Mouse (Mus musculus) frontal cortex, postnatal 25 days (tissue): ENCODE data around the gene Adgra1.

Experiments used
- DNase-seq, 2 experiments: peaks; one replicate each; pipeline ENCODE4 v3.0.0; 2022; ENCODE audit warnings: low spot score in 2 of 2

Gene Adgra1

GRCm38 (mm10) chr7:139834036-139834435, at the start of gene Adgra1:
Adgra1 (plus strand) TSS chr7:139834174.
- peak; percentile 77 to 87 for DNase-seq

DNA sequence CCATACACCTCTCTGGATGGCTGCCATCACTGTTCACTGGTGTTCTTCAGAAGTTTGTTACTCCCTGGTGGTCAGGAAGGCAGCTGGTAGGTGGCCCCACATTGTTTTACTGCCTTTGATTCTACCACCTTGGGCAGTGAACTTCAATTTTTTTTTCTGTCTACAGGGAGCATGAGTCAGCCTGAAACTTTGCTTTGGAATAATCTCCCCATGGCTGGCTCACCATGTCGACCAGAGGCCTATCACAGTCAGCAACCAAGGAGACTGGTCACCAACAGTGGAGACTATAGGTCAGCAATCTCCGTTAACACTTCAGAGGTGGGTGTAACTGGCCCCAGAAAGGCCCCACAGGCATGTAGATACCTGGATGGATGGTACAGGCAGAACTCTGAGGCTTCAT, 46.6 kb upstream of the Adgra1 start:
- DNase-seq, result no peak

DNA sequence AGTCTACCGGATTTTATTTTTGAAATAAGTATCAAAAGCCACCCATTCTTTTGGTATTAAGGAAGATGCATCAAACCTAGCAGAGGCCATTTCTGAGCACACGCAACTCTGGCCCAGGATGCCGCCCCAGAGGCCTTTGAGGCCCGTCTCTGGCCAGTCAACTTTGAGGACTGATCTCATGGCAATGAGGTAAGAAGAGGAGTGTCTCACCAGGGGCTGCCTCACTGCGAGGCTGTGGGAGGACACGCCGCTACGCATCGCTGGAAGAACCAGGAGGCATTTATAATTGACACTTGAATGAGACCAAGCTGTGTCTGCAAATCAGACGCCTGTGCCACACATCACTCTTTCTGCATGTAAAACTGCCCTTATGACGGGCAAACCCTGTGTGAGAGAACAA, 45.0 kb upstream of the Adgra1 start:
- DNase-seq, result no peak

DNA sequence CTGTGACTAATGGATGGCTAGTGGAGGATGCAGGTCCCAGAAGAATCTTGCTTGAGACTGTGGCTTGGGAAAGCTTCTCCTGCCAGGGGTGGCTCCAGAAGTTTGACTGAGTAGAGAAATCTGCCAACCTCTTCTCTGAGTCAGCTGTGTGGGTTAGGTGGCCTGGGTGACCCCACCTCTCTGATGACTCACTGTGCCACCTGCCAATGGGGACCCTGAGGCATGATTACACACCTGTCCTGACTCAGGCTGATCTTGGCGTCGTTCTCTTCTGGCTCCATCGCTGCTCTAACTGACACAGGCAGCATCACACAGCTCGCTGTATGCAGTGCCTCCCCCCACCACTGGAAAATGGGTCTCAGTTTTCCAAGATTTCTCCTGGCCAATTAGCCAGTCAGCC, 44.3 kb upstream of the Adgra1 start:
- DNase-seq, result no peak

DNA sequence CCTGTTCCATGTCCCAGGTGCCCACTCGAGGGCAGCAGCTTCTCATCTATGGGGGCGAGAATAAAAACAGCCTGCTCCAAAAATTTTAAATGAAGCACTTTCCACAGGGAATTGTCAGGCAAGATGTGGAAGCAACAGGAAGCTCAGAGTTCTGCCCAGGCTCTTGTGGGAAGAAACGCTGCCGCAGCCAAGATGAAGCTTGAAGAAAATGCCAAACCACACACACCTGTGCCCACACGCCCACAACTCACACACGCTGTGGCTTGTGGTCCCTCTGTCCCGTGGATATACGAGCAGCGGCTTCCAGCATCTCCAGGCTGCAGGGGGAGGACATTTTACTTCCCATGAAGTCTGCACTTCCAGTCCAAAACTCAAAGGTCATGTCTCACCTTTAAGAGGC, 42.4 kb upstream of the Adgra1 start:
- DNase-seq, result peak in 1 of 2 experiments; percentile 21

DNA sequence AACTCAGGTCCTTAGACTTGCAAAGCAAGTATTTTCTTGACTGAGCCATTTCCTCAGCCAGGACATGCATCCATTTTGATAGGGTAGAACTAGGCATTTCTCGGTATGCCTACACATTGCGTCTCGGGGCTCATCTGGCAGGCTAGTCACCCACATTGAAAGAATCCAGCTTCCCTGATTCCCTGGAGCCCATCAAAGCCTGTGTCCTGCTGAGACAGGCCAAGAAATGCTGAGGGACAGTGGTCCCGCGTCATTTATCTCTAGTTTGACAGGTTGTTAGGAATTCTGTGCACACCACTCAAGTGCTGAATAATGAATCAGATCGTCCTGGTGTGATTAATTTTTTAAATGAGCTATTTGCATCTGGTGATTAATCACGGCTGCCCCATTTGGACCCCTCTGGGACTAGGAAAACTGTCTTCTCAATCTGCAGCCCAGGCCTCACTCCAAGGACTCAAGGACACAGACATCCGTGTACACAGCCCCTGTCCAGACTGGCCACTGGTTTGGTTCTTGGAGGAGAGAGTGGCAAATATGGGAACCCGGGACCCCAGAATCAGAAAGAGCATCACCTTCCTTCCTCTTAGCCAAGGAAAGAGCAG, 38.9 kb upstream of the Adgra1 start:
- DNase-seq, result no peak

- no peak for DNase-seq
Observed at GRCm38 (mm10) chr7:139797186-139798109, 36.5 kb upstream of the Adgra1 start.

DNA sequence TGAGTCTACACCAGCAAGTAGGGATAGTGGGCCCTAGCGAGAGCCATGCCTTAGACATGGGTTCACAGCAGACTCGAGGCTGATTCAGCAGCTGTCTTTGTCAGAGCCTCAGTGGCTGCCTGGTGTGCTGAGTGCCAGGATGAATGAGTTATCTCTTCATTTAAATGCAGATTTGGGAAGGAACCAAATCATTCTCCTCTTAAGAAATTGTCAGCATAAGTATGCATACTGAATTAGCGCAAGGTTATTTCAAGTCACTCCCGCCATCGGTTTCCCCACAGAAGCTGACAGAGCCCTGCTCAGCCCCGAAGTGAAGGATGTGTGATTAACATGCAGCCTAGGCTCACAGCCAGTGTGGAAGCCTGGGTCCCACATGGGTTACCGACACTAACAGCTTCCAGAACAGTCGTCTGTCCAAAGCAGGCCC, 27.8 kb upstream of the Adgra1 start:
- peak in 1 of 2 experiments; percentile 16 for DNase-seq

DNA sequence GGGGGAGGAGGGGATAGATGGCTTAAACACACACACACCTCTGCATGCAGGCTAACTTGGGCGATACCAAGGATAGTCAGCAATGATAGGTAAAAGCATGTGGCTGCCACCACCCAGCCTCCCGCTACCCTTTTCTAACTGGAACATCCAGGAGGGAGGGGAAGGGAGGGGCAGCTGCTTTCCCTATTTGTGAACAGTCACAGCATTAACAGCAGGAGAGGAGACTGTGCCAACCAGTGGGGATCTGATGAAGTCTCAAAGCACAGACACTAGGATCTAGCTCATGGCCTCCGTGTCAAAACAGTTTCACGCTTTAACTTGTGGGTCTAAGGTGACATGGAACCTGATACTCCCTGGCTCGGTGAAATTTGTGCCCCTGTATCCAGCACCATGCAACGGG, 23.9 kb upstream of the Adgra1 start:
- DNase-seq, result no peak

- DNase-seq, result no peak
Observed at GRCm38 (mm10) chr7:139811706-139812105, 22.3 kb upstream of the Adgra1 start.

DNA sequence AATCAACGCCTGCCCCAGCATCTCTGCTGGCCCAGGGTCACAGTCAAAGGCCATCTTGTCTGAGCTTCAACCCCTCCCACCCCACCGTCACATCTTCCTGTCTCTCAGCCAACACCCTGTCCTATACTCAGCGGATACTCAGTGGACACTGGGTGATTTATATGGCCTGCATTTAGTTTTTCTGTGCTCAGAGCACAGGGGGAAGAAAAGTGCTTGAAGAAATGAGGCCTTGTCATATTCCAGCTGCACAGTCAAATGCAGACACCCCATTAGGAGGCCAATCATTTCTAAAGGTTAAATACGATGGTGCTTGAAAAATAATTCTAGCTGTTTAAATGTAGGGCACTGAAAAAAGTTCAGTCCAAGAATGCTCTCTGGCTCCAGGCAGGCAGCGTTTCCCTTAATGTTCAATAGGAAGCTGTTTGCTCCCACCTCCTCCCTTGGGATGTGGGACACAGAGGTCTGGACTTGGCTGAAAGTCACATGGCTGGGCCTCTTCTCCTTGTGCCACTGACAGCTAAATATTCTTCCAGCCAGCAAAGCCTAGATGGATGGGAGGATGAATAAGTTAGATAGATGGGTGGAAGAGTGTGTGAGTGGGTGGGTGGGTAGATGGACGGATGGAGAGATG, 20.3 kb upstream of the Adgra1 start:
- no peak for DNase-seq

DNA sequence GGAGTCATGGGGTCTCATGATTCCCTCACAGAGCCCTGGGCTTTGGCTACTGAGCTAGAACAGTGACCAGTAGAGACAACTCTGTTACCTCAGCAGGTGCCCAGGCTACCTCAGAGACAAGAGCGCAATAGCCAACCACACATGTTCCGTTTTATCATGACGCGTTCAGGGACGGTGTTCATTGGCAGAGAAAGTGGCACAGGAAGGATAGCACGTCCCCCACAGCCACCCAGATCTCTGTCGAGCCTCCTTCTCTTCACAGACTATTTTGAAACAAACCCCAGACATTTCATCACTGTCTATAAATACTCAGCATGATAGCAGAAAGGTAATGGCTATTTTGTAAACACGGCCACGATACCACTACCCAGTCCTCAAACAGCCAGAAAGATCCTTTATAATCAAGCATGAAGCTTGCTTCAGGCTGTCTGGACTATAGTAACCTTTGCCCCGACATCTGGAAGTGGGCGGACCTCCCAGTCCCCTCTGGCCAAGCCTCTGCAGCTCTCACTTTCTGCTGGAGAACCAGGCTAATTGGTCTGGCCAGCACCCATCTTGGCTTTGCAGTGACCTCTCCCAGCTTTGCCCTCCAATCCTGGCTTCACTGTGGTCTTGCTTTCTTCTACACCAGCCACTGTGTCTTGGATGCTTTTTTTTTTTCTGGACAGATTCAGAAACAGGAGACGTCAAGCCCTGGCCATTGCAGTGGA, 11.5 kb upstream of the Adgra1 start:
- no peak for DNase-seq

DNA sequence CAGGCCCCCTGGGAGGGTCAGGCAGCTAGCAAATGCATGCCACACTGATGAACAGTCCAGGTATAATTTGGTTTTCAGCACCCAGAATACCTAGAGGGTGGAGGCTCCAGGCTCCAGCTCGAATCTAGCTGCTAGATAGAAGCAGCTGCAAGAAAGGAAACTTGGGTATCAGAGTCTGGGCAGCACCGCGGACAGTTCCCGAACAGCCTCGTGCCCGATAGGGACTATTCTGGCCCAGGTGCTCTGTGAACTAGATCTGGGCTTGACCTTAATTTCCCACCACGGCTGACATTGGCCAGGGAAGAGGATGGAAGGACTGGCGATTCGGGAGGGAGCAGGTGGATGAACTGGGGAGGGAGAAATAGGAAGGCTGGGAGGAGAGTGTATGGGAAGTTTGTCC, 6.3 kb upstream of the Adgra1 start:
- DNase-seq, result no peak

GRCm38 (mm10) chr7:139833532-139833931, 442 bp upstream of the Adgra1 start:
- DNase-seq, result no peak

- no peak for DNase-seq
Observed at GRCm38 (mm10) chr7:139835140-139836131, 1.5 kb downstream of the Adgra1 start.

- no peak for DNase-seq
Observed at GRCm38 (mm10) chr7:139840443-139841168, 6.6 kb downstream of the Adgra1 start.

DNA sequence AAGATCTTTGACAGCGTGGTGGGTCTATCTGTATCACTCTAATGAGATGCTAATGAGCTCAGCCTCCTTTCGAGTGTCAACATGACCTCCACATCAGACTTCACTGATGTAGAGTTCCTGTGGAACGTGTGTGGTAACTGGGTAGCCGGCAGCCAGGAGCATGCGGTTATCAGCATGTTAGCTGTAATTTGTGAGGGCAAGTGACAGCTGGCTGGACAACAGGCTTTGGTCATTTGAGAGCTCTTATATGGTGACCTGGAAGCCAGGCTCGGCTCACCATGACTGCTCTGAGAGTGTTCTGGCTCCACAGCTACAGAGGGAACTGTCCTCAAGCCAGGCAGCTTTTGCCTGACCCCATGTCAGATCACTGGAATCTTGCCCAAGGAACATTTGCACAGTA, 8.4 kb downstream of the Adgra1 start:
- no peak for DNase-seq

DNA sequence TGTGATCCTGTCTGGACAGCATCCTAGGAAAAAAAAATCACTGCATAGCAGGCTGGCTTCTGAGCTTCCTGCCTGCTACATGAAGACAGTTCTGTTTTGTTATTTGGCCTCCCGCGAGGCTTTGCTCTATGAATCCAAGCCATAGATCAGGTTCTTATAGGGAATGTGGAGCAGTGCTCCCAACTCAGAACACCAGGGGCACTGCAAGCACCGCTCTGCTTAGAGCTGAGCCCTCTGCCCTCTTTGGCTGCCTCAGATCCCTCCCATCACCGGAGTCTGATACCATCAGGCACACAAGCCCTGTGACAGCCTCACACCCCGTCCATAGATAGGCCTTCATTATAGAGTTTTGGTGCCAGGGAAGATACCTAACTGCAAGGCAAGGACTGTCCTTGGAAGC, 9.2 kb downstream of the Adgra1 start:
- no peak for DNase-seq

- no peak for DNase-seq
Observed at GRCm38 (mm10) chr7:139843776-139844175, 9.8 kb downstream of the Adgra1 start.

- DNase-seq, result no peak
Observed at GRCm38 (mm10) chr7:139845101-139845500, 11.1 kb downstream of the Adgra1 start.
